Mouse (Mus musculus) heart, adult 2 months (tissue): ENCODE results near the gene Zmym1. TPM values are rescaled to one million over a fixed set of nuclear protein-coding genes. Genes with fewer than 3 reads are reported as not detected.

Experiments used
- DNase-seq, 2 experiments: peaks; one replicate each; pipeline ENCODE4 v3.0.0; 2021
- H3K27ac ChIP-seq: fragments of 200-600 bp; 2 replicates; pipeline ENCODE4 v1.8.1; 2022
- H3K27me3 ChIP-seq: fragments of 200-500 bp; 2 replicates; pipeline ENCODE4 v1.6.1; 2012; ENCODE audit warnings: mild to moderate bottlenecking, low read length, inconsistent platforms, mixed read lengths; ENCODE audit not compliant: control insufficient read depth, insufficient read depth
- H3K36me3 ChIP-seq: fragments of 200-500 bp; 2 replicates; pipeline ENCODE4 v1.6.1; 2012; ENCODE audit warnings: low read length, inconsistent platforms; ENCODE audit not compliant: control insufficient read depth, insufficient read depth
- H3K4me1 ChIP-seq: fragments of 200-500 bp; 2 replicates; pipeline ENCODE4 v1.6.1; 2011; ENCODE audit warnings: low read length; ENCODE audit not compliant: control insufficient read depth, insufficient read depth
- H3K4me3 ChIP-seq: fragments of 200-600 bp; 2 replicates; pipeline ENCODE4 v1.8.1; 2022
- H3K79me2 ChIP-seq: fragments of 200-500 bp; replicated peaks from 2 replicates; pipeline ENCODE4 v1.6.1; 2012; ENCODE audit warnings: mild to moderate bottlenecking, inconsistent platforms, low read length, moderate library complexity, mixed read lengths; ENCODE audit not compliant: control insufficient read depth, insufficient read depth
- H3K9ac ChIP-seq: fragments of 200-500 bp; 2 replicates; pipeline ENCODE4 v1.6.1; 2012; ENCODE audit warnings: low read depth, mild to moderate bottlenecking, control low read depth, inconsistent platforms, low read length, mixed read lengths
- CTCF ChIP-seq: fragments of 200-600 bp; IDR thresholded peaks from 2 replicates; pipeline ENCODE4 v1.8.1; 2022; ENCODE audit warnings: antibody characterized with exemption, mild to moderate bottlenecking, moderate library complexity
- EP300 ChIP-seq: fragments of 200-500 bp; IDR thresholded peaks from 2 replicates; pipeline ENCODE4 v1.6.1; 2011; ENCODE audit warnings: low read depth, low read length, control low read depth; ENCODE audit not compliant: insufficient read depth
- POLR2A ChIP-seq: fragments of 200-500 bp; IDR thresholded peaks from 2 replicates; pipeline ENCODE4 v1.6.1; 2011; ENCODE audit warnings: mild to moderate bottlenecking, low read depth, low read length, control low read depth; ENCODE audit not compliant: insufficient read depth
- WGBS: fragments of 180-500 bp; shearing (Covaris S2); methylation state at CpG from one replicate; pipeline ENCODE4 v1.1.7; 2018; 5-methylcytosine and 5-hydroxymethylcytosine counted together
- intact Hi-C: fragments of 180-260 bp; cut with DNase I; formaldehyde crosslinking; loops from one replicate; pipeline ENCODE4 v1.15.1; 2025
- polyA plus RNA-seq: library from polyadenylated mRNA; depleted of rRNA; stranded (reverse); fragments of >200 nt; gene quantifications from 2 replicates; pipeline ENCODE4 v1.2.3, GENCODE M21; 2012
- total RNA-seq, 2 experiments: library from RNA; stranded (reverse); gene quantifications; 2 replicates each; pipeline ENCODE4 v1.2.3; 2021

Gene Zmym1
- total and polyA plus RNA-seq, 3 experiments, result 2.4 to 5.6 (median 4.1) TPM

DNA sequence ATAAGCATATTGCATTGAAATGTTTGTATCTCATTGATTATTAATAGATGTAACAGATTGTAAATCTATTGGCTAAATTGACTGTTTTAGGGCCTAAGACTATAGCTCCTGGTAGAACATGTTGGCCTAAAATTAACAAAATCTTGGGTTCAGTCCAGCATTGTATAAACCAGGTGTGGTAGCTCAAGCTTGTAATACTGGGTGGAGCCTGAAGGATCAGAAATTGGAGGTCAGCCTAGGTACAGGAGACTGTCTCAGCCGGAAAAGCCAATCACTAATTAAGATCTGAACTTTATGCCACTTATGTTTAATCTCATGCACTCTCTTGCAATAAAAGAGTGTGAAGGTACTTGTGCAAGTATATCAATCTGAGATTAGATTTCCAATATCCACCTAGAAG, 24.8 kb upstream of the Zmym1 start:
- no peaks in the 10 kb centered on the region for H3K79me2 ChIP-seq
- H3K9ac ChIP-seq, result no peak overlapping the region
- no peak overlapping the region for H3K27ac ChIP-seq
- no peaks in the 10 kb centered on the region for H3K27me3 ChIP-seq
- no peak for DNase-seq
- no peaks in the 10 kb centered on the region for H3K36me3 ChIP-seq
- no peak for TF ChIP-seq EP300
- 67% methylated on average over 1 of the region's 1 CpGs for WGBS
- intact Hi-C loops, result no loop called here
- no peak overlapping the region for H3K4me3 ChIP-seq
- H3K4me1 ChIP-seq, result no peaks in the 10 kb centered on the region

DNA sequence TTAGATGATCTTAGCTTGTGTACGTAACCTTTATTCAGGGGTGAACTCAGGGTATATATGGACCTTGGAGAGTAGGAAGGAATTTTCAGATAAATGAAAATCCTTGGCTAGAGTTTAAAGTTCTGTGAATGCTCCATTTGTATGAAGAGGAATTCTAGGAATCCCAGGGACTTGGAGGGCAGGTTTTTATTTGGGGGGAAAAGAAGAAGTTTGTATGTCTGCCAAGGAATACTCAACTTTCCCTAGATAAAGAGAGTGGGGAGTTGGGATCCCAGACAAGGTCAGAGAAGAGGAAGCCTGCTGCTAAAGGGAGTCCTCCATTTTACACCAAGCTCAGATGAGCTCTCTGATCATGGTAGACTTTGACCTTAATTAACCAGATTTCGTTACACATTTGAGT, 22.2 kb upstream of the Zmym1 start:
- Histone ChIP-seq H3K79me2 (no peaks in the 10 kb centered on the region), H3K27ac (no peak overlapping the region), H3K27me3 (no peaks in the 10 kb centered on the region), H3K9ac (no peak overlapping the region), H3K36me3 (no peaks in the 10 kb centered on the region), H3K4me3 (no peak overlapping the region), H3K4me1 (peaks cover 1% of the 10 kb centered on the region; the same call in 1 of the 2 replicates)
- DNase-seq, result no peak
- WGBS, result 83% methylated on average over 2 of the region's 2 CpGs
- TF ChIP-seq CTCF (no peak), EP300 (no peak), POLR2A (no peak)
- intact Hi-C loops, result no loop called here

DNA sequence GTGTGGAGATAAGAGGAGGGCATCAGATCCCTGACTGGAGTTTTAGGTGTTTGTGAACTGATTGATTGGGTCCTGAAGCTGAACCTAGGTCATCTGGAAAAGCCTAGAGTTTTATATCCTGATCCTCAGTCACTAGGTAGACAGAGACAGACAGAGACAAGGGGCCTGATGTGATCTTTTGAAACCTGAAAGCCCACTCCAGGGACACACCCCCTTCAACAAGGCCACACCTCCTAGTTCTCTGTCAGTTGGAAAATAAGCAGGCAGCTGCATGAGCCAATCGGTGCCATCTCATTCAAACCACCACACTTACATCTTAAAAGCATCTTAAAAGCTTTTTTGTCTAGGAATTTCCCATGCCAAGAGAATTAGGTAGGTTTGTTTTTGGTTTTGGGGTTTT, 19.9 kb upstream of the Zmym1 start:
- DNase-seq, result no peak
- Histone ChIP-seq H3K27me3 (no peaks in the 10 kb centered on the region), H3K27ac (no peak overlapping the region), H3K79me2 (no peaks in the 10 kb centered on the region), H3K9ac (no peak overlapping the region), H3K4me3 (no peak overlapping the region), H3K4me1 (peaks cover 4% of the 10 kb centered on the region), H3K36me3 (no peaks in the 10 kb centered on the region)
- TF ChIP-seq POLR2A, result no peak
- intact Hi-C loops, result no loop called here
- WGBS, result 44% methylated on average over 1 of the region's 1 CpGs

- Histone ChIP-seq H3K36me3 (no peaks in the 10 kb centered on the region), H3K79me2 (no peaks in the 10 kb centered on the region), H3K27ac (peak within 1 kb of the TSS; percentile 86), H3K4me1 (peaks cover 4% of the 10 kb centered on the region), H3K27me3 (no peaks in the 10 kb centered on the region), H3K4me3 (peak within 1 kb of the TSS; percentile 59), H3K9ac (peak within 1 kb of the TSS; percentile 81)
- intact Hi-C loops, result loop anchor here (5.0 kb wide), 2 partner anchors 110 to 165 kb away; partner anchors contain the start of genes Smim12 and Zmym4
- WGBS, result under 1% methylated on average over 46 of the region's 46 CpGs
- TF ChIP-seq EP300 (peak; percentile 75), CTCF (0 out of 2 replicates have a peak, but pooled peaks have one; percentile 8), POLR2A (peak; percentile 89)
- DNase-seq, result peak; percentile 95 to 96
Measured at GRCm38 (mm10) chr4:127076875-127077548, 16.1 kb upstream of the Zmym1 start, which contains the start of gene Zmym6. TSS of gene Zmym6 (plus strand) at chr4:127077383.

DNA sequence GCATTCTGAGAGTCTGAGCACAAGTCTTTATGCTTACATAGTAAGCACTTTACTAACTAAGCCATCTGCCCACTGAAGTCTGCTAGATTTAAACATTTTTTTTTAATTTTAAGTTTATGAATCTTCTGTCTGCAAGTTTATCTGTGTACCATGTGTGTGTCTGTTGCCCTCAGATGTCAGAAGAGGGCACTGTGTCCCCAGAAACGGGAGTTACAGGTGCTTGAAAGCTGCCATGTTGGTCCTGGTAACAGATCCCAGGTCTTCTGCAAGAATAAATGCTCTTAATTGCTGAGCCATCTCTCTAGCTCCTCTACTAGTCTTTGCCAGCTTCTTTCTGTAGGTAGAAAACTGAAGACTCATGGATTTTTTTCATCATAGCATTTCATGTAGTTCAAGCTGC, 14.0 kb upstream of the Zmym1 start:
- Histone ChIP-seq H3K27ac (no peak overlapping the region), H3K4me3 (no peak overlapping the region), H3K27me3 (no peaks in the 10 kb centered on the region), H3K36me3 (no peaks in the 10 kb centered on the region), H3K4me1 (peaks cover 4% of the 10 kb centered on the region), H3K9ac (no peak overlapping the region), H3K79me2 (no peaks in the 10 kb centered on the region)
- intact Hi-C loops, result loop anchor here (5.0 kb wide), 2 partner anchors 108 to 167 kb away; partner anchors contain the start of genes Smim12 and Zmym4
- no peak for DNase-seq
- no peak for TF ChIP-seq CTCF
- TF ChIP-seq POLR2A, result no peak
- TF ChIP-seq EP300, result no peak
- WGBS, result 76% methylated on average over 1 of the region's 1 CpGs

DNA sequence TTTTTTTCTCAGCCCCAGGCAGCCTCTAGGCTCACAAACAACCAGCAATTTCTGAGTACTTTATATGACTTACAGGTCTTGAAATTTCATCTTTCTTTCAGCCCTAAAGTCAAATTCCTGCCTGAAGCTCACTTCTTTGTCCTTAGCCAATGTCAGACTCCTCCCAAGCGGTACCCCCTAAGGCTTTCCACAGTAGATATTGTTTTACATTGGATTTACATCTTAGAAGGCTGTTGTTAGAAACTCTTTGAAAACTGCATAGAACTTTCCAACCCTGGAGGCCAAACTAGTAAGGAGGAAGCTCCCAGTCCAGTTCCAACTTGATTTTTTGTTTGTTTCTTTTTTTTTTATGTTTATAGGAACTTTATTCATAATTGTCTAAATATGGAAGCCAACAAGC, 3.1 kb upstream of the Zmym1 start:
- WGBS, result 57% methylated on average over 1 of the region's 1 CpGs

More for the DNA sequence above, 3.1 kb upstream of the Zmym1 start:
- no peaks in the 10 kb centered on the region for H3K27me3 ChIP-seq
- no peak overlapping the region for H3K4me3 ChIP-seq
- no peak overlapping the region for H3K9ac ChIP-seq
- TF ChIP-seq EP300 (no peak), CTCF (no peak), POLR2A (no peak)
- no peak for DNase-seq
- intact Hi-C loops, result loop anchor here (5.0 kb wide), 1 partner anchor 42 kb away; the partner anchor contains the start of gene Sfpq
- H3K4me1 ChIP-seq, result no peaks in the 10 kb centered on the region
- no peak overlapping the region for H3K27ac ChIP-seq
- peaks cover 2% of the 10 kb centered on the region; the same call in 1 of the 2 replicates for H3K79me2 ChIP-seq
- no peaks in the 10 kb centered on the region for H3K36me3 ChIP-seq
